In genomic region chr14:82065173-82065572, GRCm38 (mm10) we compare ENCODE assay signal across 1 mouse cellular context.
TF ChIP-seq lines count a peak whose summit lies in the region.

No protein-coding gene starts in this region.

TF ChIP-seq in MEL, 35 proteins besides CTCF, POLR2A, EP300 and RAD21 (continued from another document):
- no peak for TF ChIP-seq USF1 (IDR thresholded peaks at IDR 0.05; ENCODE audit: low read depth, low read length)
- no peak for TF ChIP-seq UBTF (IDR thresholded peaks at IDR 0.05; ENCODE audit: borderline replicate concordance, insufficient read depth, low read depth, low read length)
- peak; percentile 46; the same call in 1 of the 2 replicates for TF ChIP-seq MXI1 (IDR thresholded peaks at IDR 0.05; ENCODE audit: low read depth, low read length)
- TF ChIP-seq NRF1 (IDR thresholded peaks at IDR 0.05; ENCODE audit: insufficient read depth, low read depth, low read length, poor library complexity, severe bottlenecking), result no peak
- TF ChIP-seq SMC3 (IDR thresholded peaks at IDR 0.05; ENCODE audit: low read depth, low read length), result peak; percentile 10; the same call in 1 of the 2 replicates
- TF ChIP-seq JUND (IDR thresholded peaks at IDR 0.05; ENCODE audit: low read depth, low read length), result no peak
